Mouse (Mus musculus): ENCODE data around the gene Tut1. TPM values are rescaled to one million over a fixed set of nuclear protein-coding genes. Genes with fewer than 3 reads are reported as not detected.

The Tut1 gene
- polyA plus RNA-seq, 2 experiments, result 27.6 to 28.6 TPM

Other genes with a start within 250 kb of the Tut1 start
Only the 30 nearest of the 32 such genes appear.
- gene 1700092M07Rik, start 213.1 kb upstream of the Tut1 start, polyA plus RNA-seq (2012; rRNA removed), result 1.6 and 3.2 TPM in 2 replicates
- 1.6 and 2.1 TPM in 2 replicates for gene 1700092M07Rik, start 213.1 kb upstream of the Tut1 start, polyA plus RNA-seq (2014; fragmentation: Nextera tagmentation; extraction: Ambion mirVana)
- gene Stx5a, start 212.4 kb upstream of the Tut1 start, polyA plus RNA-seq (2012; rRNA removed), result 188 and 197 TPM in 2 replicates
- gene Stx5a, start 212.4 kb upstream of the Tut1 start, polyA plus RNA-seq (2014; fragmentation: Nextera tagmentation; extraction: Ambion mirVana), result 161 and 174 TPM in 2 replicates
- gene Nxf1, start 196.8 kb upstream of the Tut1 start, polyA plus RNA-seq (2012; rRNA removed), result 263 and 265 TPM in 2 replicates
- gene Nxf1, start 196.8 kb upstream of the Tut1 start, polyA plus RNA-seq (2014; fragmentation: Nextera tagmentation; extraction: Ambion mirVana), result 168 and 187 TPM in 2 replicates
- gene Tmem223, start 182.9 kb upstream of the Tut1 start, polyA plus RNA-seq (2012; rRNA removed), result 192 and 275 TPM in 2 replicates
- 177 and 220 TPM in 2 replicates for gene Tmem223, start 182.9 kb upstream of the Tut1 start, polyA plus RNA-seq (2014; fragmentation: Nextera tagmentation; extraction: Ambion mirVana)
- 63.5 and 97.1 TPM in 2 replicates for gene Tmem179b, start 179.4 kb upstream of the Tut1 start, polyA plus RNA-seq (2012; rRNA removed)
- 83.6 and 84.2 TPM in 2 replicates for gene Tmem179b, start 179.4 kb upstream of the Tut1 start, polyA plus RNA-seq (2014; fragmentation: Nextera tagmentation; extraction: Ambion mirVana)
- 22.4 and 29.1 TPM in 2 replicates for gene Taf6l, start 167.4 kb upstream of the Tut1 start, polyA plus RNA-seq (2012; rRNA removed)
- gene Taf6l, start 167.4 kb upstream of the Tut1 start, polyA plus RNA-seq (2014; fragmentation: Nextera tagmentation; extraction: Ambion mirVana), result 21.3 and 21.8 TPM in 2 replicates
- gene Polr2g, start 155.3 kb upstream of the Tut1 start, polyA plus RNA-seq (2012; rRNA removed), result 135 and 140 TPM in 2 replicates
- gene Polr2g, start 155.3 kb upstream of the Tut1 start, polyA plus RNA-seq (2014; fragmentation: Nextera tagmentation; extraction: Ambion mirVana), result 153 and 165 TPM in 2 replicates
- 3.5 and 3.9 TPM in 2 replicates for gene Zbtb3, start 151.3 kb upstream of the Tut1 start, polyA plus RNA-seq (2012; rRNA removed)
- gene Zbtb3, start 151.3 kb upstream of the Tut1 start, polyA plus RNA-seq (2014; fragmentation: Nextera tagmentation; extraction: Ambion mirVana), result 5.3 and 5.6 TPM in 2 replicates
- gene Ttc9c, start 134.5 kb upstream of the Tut1 start, polyA plus RNA-seq (2012; rRNA removed), result 48.3 and 54.3 TPM in 2 replicates
- 41.8 and 48.5 TPM in 2 replicates for gene Ttc9c, start 134.5 kb upstream of the Tut1 start, polyA plus RNA-seq (2014; fragmentation: Nextera tagmentation; extraction: Ambion mirVana)
- 59.4 and 88.6 TPM in 2 replicates for gene Hnrnpul2, start 133.8 kb upstream of the Tut1 start, polyA plus RNA-seq (2012; rRNA removed)
- gene Hnrnpul2, start 133.8 kb upstream of the Tut1 start, polyA plus RNA-seq (2014; fragmentation: Nextera tagmentation; extraction: Ambion mirVana), result 9.5 and 9.6 TPM in 2 replicates
- 0.51 and 3.0 TPM in 2 replicates for gene AC129217.1, start 124.1 kb upstream of the Tut1 start, polyA plus RNA-seq (2012; rRNA removed)
- not detected in 2 replicates for gene AC129217.1, start 124.1 kb upstream of the Tut1 start, polyA plus RNA-seq (2014; fragmentation: Nextera tagmentation; extraction: Ambion mirVana)
- 48.2 and 63.5 TPM in 2 replicates for gene Bscl2, start 116.4 kb upstream of the Tut1 start, polyA plus RNA-seq (2012; rRNA removed)
- 50.2 and 51.3 TPM in 2 replicates for gene Bscl2, start 116.4 kb upstream of the Tut1 start, polyA plus RNA-seq (2014; fragmentation: Nextera tagmentation; extraction: Ambion mirVana)
- gene Gng3, start 114.7 kb upstream of the Tut1 start, polyA plus RNA-seq (2012; rRNA removed), result 2.2 and 2.5 TPM in 2 replicates
- 4.2 and 5.0 TPM in 2 replicates for gene Gng3, start 114.7 kb upstream of the Tut1 start, polyA plus RNA-seq (2014; fragmentation: Nextera tagmentation; extraction: Ambion mirVana)
- gene Lrrn4cl, start 103.1 kb upstream of the Tut1 start, polyA plus RNA-seq (2012; rRNA removed), result 1.9 and 2.1 TPM in 2 replicates
- gene Lrrn4cl, start 103.1 kb upstream of the Tut1 start, polyA plus RNA-seq (2014; fragmentation: Nextera tagmentation; extraction: Ambion mirVana), result 0.70 and 1.6 TPM in 2 replicates
- 84.2 and 127 TPM in 2 replicates for gene Ubxn1, start 82.4 kb upstream of the Tut1 start, polyA plus RNA-seq (2012; rRNA removed)
- 154 and 166 TPM in 2 replicates for gene Ubxn1, start 82.4 kb upstream of the Tut1 start, polyA plus RNA-seq (2014; fragmentation: Nextera tagmentation; extraction: Ambion mirVana)
- gene Uqcc3, start 72.9 kb upstream of the Tut1 start, polyA plus RNA-seq (2012; rRNA removed), result 33.9 and 51.3 TPM in 2 replicates
- gene Uqcc3, start 72.9 kb upstream of the Tut1 start, polyA plus RNA-seq (2014; fragmentation: Nextera tagmentation; extraction: Ambion mirVana), result 65.9 and 70.1 TPM in 2 replicates
- 6.0 and 6.1 TPM in 2 replicates for gene Lbhd1, start 70.1 kb upstream of the Tut1 start, polyA plus RNA-seq (2012; rRNA removed)
- 59.6 and 70.0 TPM in 2 replicates for gene Lbhd1, start 70.1 kb upstream of the Tut1 start, polyA plus RNA-seq (2014; fragmentation: Nextera tagmentation; extraction: Ambion mirVana)
- not detected in 2 replicates for gene Gm49403, start 69.9 kb upstream of the Tut1 start, polyA plus RNA-seq (2012; rRNA removed)
- not detected in 2 replicates for gene Gm49403, start 69.9 kb upstream of the Tut1 start, polyA plus RNA-seq (2014; fragmentation: Nextera tagmentation; extraction: Ambion mirVana)
- 50.1 and 92.1 TPM in 2 replicates for gene 1810009A15Rik, start 65.0 kb upstream of the Tut1 start, polyA plus RNA-seq (2012; rRNA removed)
- gene 1810009A15Rik, start 65.0 kb upstream of the Tut1 start, polyA plus RNA-seq (2014; fragmentation: Nextera tagmentation; extraction: Ambion mirVana), result 80.2 and 87.6 TPM in 2 replicates
- gene Gm49416, start 64.9 kb upstream of the Tut1 start, polyA plus RNA-seq (2012; rRNA removed), result 0.38 TPM in 1 of 2 replicates, not detected in the other
- 0.50 TPM in 1 of 2 replicates, not detected in the other for gene Gm49416, start 64.9 kb upstream of the Tut1 start, polyA plus RNA-seq (2014; fragmentation: Nextera tagmentation; extraction: Ambion mirVana)
- gene Ints5, start 60.8 kb upstream of the Tut1 start, polyA plus RNA-seq (2012; rRNA removed), result 34.5 and 46.5 TPM in 2 replicates
- 33.4 and 36.6 TPM in 2 replicates for gene Ints5, start 60.8 kb upstream of the Tut1 start, polyA plus RNA-seq (2014; fragmentation: Nextera tagmentation; extraction: Ambion mirVana)
- 212 and 265 TPM in 2 replicates for gene Ganab, start 55.8 kb upstream of the Tut1 start, polyA plus RNA-seq (2012; rRNA removed)
- 91.7 and 99.6 TPM in 2 replicates for gene Ganab, start 55.8 kb upstream of the Tut1 start, polyA plus RNA-seq (2014; fragmentation: Nextera tagmentation; extraction: Ambion mirVana)
- 116 and 142 TPM in 2 replicates for gene B3gat3, start 33.5 kb upstream of the Tut1 start, polyA plus RNA-seq (2012; rRNA removed)
- 39.7 and 43.0 TPM in 2 replicates for gene B3gat3, start 33.5 kb upstream of the Tut1 start, polyA plus RNA-seq (2014; fragmentation: Nextera tagmentation; extraction: Ambion mirVana)
- gene Rom1, start 24.5 kb upstream of the Tut1 start, polyA plus RNA-seq (2012; rRNA removed), result 5.2 and 7.1 TPM in 2 replicates
- gene Rom1, start 24.5 kb upstream of the Tut1 start, polyA plus RNA-seq (2014; fragmentation: Nextera tagmentation; extraction: Ambion mirVana), result 2.0 and 2.4 TPM in 2 replicates
- gene Eml3, start 24.3 kb upstream of the Tut1 start, polyA plus RNA-seq (2012; rRNA removed), result 62.1 and 74.9 TPM in 2 replicates
- gene Eml3, start 24.3 kb upstream of the Tut1 start, polyA plus RNA-seq (2014; fragmentation: Nextera tagmentation; extraction: Ambion mirVana), result 21.5 and 25.2 TPM in 2 replicates
- gene Mta2, start 12.0 kb upstream of the Tut1 start, polyA plus RNA-seq (2012; rRNA removed), result 63.4 and 76.5 TPM in 2 replicates
- 43.8 and 47.2 TPM in 2 replicates for gene Mta2, start 12.0 kb upstream of the Tut1 start, polyA plus RNA-seq (2014; fragmentation: Nextera tagmentation; extraction: Ambion mirVana)
- gene Eef1g, start 13.2 kb downstream of the Tut1 start, polyA plus RNA-seq (2012; rRNA removed), result 530 and 577 TPM in 2 replicates
- 499 and 500 TPM in 2 replicates for gene Eef1g, start 13.2 kb downstream of the Tut1 start, polyA plus RNA-seq (2014; fragmentation: Nextera tagmentation; extraction: Ambion mirVana)
- gene Ahnak, start 35.4 kb downstream of the Tut1 start, polyA plus RNA-seq (2012; rRNA removed), result 21.6 and 31.4 TPM in 2 replicates
- gene Ahnak, start 35.4 kb downstream of the Tut1 start, polyA plus RNA-seq (2014; fragmentation: Nextera tagmentation; extraction: Ambion mirVana), result 61.5 and 61.6 TPM in 2 replicates
- 0.35 TPM in 1 of 2 replicates, not detected in the other for gene Scgb1a1, start 134.1 kb downstream of the Tut1 start, polyA plus RNA-seq (2012; rRNA removed)
- gene Scgb1a1, start 134.1 kb downstream of the Tut1 start, polyA plus RNA-seq (2014; fragmentation: Nextera tagmentation; extraction: Ambion mirVana), result not detected in 2 replicates
- 5.7 and 6.3 TPM in 2 replicates for gene Asrgl1, start 181.8 kb downstream of the Tut1 start, polyA plus RNA-seq (2012; rRNA removed)
- gene Asrgl1, start 181.8 kb downstream of the Tut1 start, polyA plus RNA-seq (2014; fragmentation: Nextera tagmentation; extraction: Ambion mirVana), result 8.5 and 11.2 TPM in 2 replicates